ENCODE assay signal across 1 mouse cellular context in genomic region chr15:25805336-25806110, GRCm38 (mm10).
A peak's percentile ranks its signal among the peaks of the same experiment; 100 is the strongest.
TF ChIP-seq lines count a peak whose summit lies in the region.

No protein-coding gene starts in this region.

TF ChIP-seq in CH12.LX, 34 proteins besides CTCF, POLR2A, EP300 and RAD21 (continued from another document):
- peak; percentile 98 for TF ChIP-seq SMC3 (IDR thresholded peaks at IDR 0.05; ENCODE audit: low read depth, low read length)
- peak; percentile 32; the same call in 1 of the 2 replicates for TF ChIP-seq TCF12 (IDR thresholded peaks at IDR 0.05; ENCODE audit: low read depth, low read length)
- TF ChIP-seq CHD2 (IDR thresholded peaks at IDR 0.05; ENCODE audit: low read length): no peak
- TF ChIP-seq MAX (IDR thresholded peaks at IDR 0.05; ENCODE audit: low read length): peak; percentile 86
- TF ChIP-seq ZNF384 (IDR thresholded peaks at IDR 0.05; ENCODE audit: low read depth, low read length): peak; percentile 8; the same call in 1 of the 2 replicates
- TF ChIP-seq ZC3H11A (IDR thresholded peaks at IDR 0.05; ENCODE audit: low read depth, low read length): peak; percentile 80
- peak; percentile 83 for TF ChIP-seq SIN3A (IDR thresholded peaks at IDR 0.05; ENCODE audit: low read length)
- TF ChIP-seq CHD1 (IDR thresholded peaks at IDR 0.05; ENCODE audit: low read depth, low read length): no peak; the same call in 1 of the 2 replicates
- peak; percentile 72; the same call in 1 of the 2 replicates for TF ChIP-seq IRF4 (IDR thresholded peaks at IDR 0.05; ENCODE audit: low read depth, low read length)
- no peak for TF ChIP-seq USF1 (IDR thresholded peaks at IDR 0.05; ENCODE audit: low read depth, low read length)
